Comparison of ENCODE assay signal across 8 mouse cellular contexts in genomic region chr3:52266606-52267160, GRCm38 (mm10). TPM values are rescaled to one million over a fixed set of nuclear protein-coding genes. Genes with fewer than 3 reads are reported as not detected.
DNase-seq lines count a peak whose midpoint lies in the region; ATAC-seq lines count a peak whose summit lies in the region.

No protein-coding gene starts in this region.

- WGBS in forebrain, embryonic 14.5 days = 10% methylated on average over 17 of the region's 17 CpGs
- 13% methylated on average over 17 of the region's 17 CpGs for WGBS in hindbrain, embryonic 14.5 days
- 10% methylated on average over 17 of the region's 17 CpGs for WGBS in neural tube, embryonic 13.5 days

- no peak for ATAC-seq in forebrain, embryonic 14.5 days
- no peak for ATAC-seq in hindbrain, embryonic 14.5 days (ENCODE audit: low FRiP score)
- ATAC-seq in neural tube, embryonic 13.5 days (ENCODE audit: low read depth) = no peak

- H3K36me3 ChIP-seq in forebrain, embryonic 14.5 days (ENCODE audit: control insufficient read depth, insufficient read depth, low read length) = no peaks in the 10 kb centered on the region
- no peaks in the 10 kb centered on the region for H3K36me3 ChIP-seq in hindbrain, embryonic 14.5 days (replicated peaks; ENCODE audit: control insufficient read depth, insufficient read depth)
- no peaks in the 10 kb centered on the region for H3K36me3 ChIP-seq in neural tube, embryonic 13.5 days

- H3K9ac ChIP-seq in forebrain, embryonic 14.5 days (ENCODE audit: low read length) = no peak overlapping the region
- H3K9ac ChIP-seq in hindbrain, embryonic 14.5 days = no peak overlapping the region
- no peak overlapping the region for H3K9ac ChIP-seq in neural tube, embryonic 13.5 days

- peaks cover 16% of the 10 kb centered on the region for H3K4me1 ChIP-seq in forebrain, embryonic 14.5 days (ENCODE audit: control insufficient read depth, insufficient read depth, low read length)
- peaks cover 19% of the 10 kb centered on the region; the same call in 1 of the 2 replicates for H3K4me1 ChIP-seq in hindbrain, embryonic 14.5 days (replicated peaks; ENCODE audit: control insufficient read depth, insufficient read depth, low read length)
- H3K4me1 ChIP-seq in neural tube, embryonic 13.5 days (replicated peaks) = peaks cover 33% of the 10 kb centered on the region

- no peaks in the 10 kb centered on the region for H3K9me3 ChIP-seq in forebrain, embryonic 14.5 days (replicated peaks; ENCODE audit: control insufficient read depth, low read length)
- no peaks in the 10 kb centered on the region for H3K9me3 ChIP-seq in hindbrain, embryonic 14.5 days (ENCODE audit: control insufficient read depth, low read length)
- H3K9me3 ChIP-seq in neural tube, embryonic 13.5 days = no peaks in the 10 kb centered on the region

- H3K4me3 ChIP-seq in forebrain, embryonic 14.5 days (ENCODE audit: low read depth, low read length) = no peak overlapping the region
- peak overlapping the region; percentile 78; the same call in 1 of the 2 replicates for H3K4me3 ChIP-seq in hindbrain, embryonic 14.5 days (replicated peaks; ENCODE audit: low read length)
- no peak overlapping the region for H3K4me3 ChIP-seq in neural tube, embryonic 13.5 days

- H3K27me3 ChIP-seq in forebrain, embryonic 14.5 days (replicated peaks; ENCODE audit: control insufficient read depth, insufficient read depth, low read length) = peaks cover 37% of the 10 kb centered on the region
- peaks cover 70% of the 10 kb centered on the region for H3K27me3 ChIP-seq in hindbrain, embryonic 14.5 days (ENCODE audit: control insufficient read depth, insufficient read depth, low read length)
- peaks cover 75% of the 10 kb centered on the region for H3K27me3 ChIP-seq in neural tube, embryonic 13.5 days

- H3K27ac ChIP-seq in forebrain, embryonic 14.5 days (ENCODE audit: low read depth, low read length) = no peak overlapping the region
- H3K27ac ChIP-seq in hindbrain, embryonic 14.5 days = no peak overlapping the region
- no peak overlapping the region for H3K27ac ChIP-seq in neural tube, embryonic 13.5 days (replicated peaks)

- H3K4me2 ChIP-seq in forebrain, embryonic 14.5 days (ENCODE audit: low read length) = peak overlapping the region; percentile 96; the same call in 1 of the 2 replicates
- peak overlapping the region; percentile 94 for H3K4me2 ChIP-seq in hindbrain, embryonic 14.5 days (replicated peaks)
- peak overlapping the region; percentile 97 for H3K4me2 ChIP-seq in neural tube, embryonic 13.5 days

- peak; percentile 22 for DNase-seq in cerebellum, adult 11-12 months
- DNase-seq in cerebellum, postnatal 4 days (ENCODE audit: low spot score in 2 of 2) = no peak
- DNase-seq in forebrain, embryonic 14.5 days (ENCODE audit: low spot score) = no peak
- no peak for DNase-seq in hindbrain, embryonic 14.5 days (ENCODE audit: low spot score)
- peak; percentile 22 for DNase-seq in liver
- DNase-seq in T-cell, adult 2 months (ENCODE audit: low spot score) = no peak
- DNase-seq in layer of hippocampus, adult 9-11 months = no peak

RNA-seq across cellular contexts. Expression of gene Foxo1, which starts 1.5 kb away (rescaled TPM):
- 2.8 and 2.9 TPM in 2 replicates for polyA plus RNA-seq in forebrain, embryonic 14.5 days (2014; fragmentation: Nextera tagmentation; extraction: Ambion mirVana)
- polyA plus RNA-seq in hindbrain, embryonic 14.5 days (2014; fragmentation: Nextera tagmentation; extraction: Ambion mirVana) = 3.9 TPM in 2 replicates
- 2.7 and 3.6 TPM in 2 replicates for polyA plus RNA-seq in neural tube, embryonic 13.5 days (2015; fragmentation: Nextera tagmentation; extraction: Ambion mirVana)

Comparison
In these comparisons a context has a peak if more than half of its experiments do, and no peak if none do; other contexts are left out.
1. DNase-seq: peak in cerebellum, adult 11-12 months (single experiment) and liver (single experiment); none in cerebellum, postnatal 4 days (0 of 2), forebrain, embryonic 14.5 days (single experiment), hindbrain, embryonic 14.5 days (single experiment), T-cell, adult 2 months (single experiment) and layer of hippocampus, adult 9-11 months (single experiment).
2. Peak in every context shown above with its lines, with median percentiles within 50 percentile points of each other: H3K4me2 ChIP-seq.